Mouse (Mus musculus) heart, adult 18-20 months (tissue): ENCODE results near the gene Rps19. TPM values are rescaled to one million over a fixed set of nuclear protein-coding genes. Genes with fewer than 3 reads are reported as not detected.
"Not testable (repeated sequence)": the region's sequence is repeated elsewhere in the genome, so short reads cannot be mapped to it uniquely, and the experiment has no call there.

Source experiments
- DNase-seq, 2 experiments: peaks; one replicate each; pipeline ENCODE4 v3.0.0; 2021 to 2022; ENCODE audit warnings: mixed read lengths in 1 of 2
- long read RNA-seq, 2 experiments: library from polyadenylated mRNA; stranded (forward); transcript quantifications; one replicate each; pipeline ENCODE4 v2.0.0; 2021
- total RNA-seq, 2 experiments: library from RNA; stranded (reverse); gene quantifications; 2 replicates each; pipeline ENCODE4 v1.2.3; 2021

Gene Rps19
- total RNA-seq = 100 to 1,000 TPM; 548 to 623 TPM
- long read RNA-seq, experiment 1, transcript Rps19-208 (2 exons, 286 nt) = minor isoform, 8 of 236 reads
- long read RNA-seq, experiment 1, transcript Rps19-203 (6 exons, 774 nt) = major isoform, 213 of 236 reads
- long read RNA-seq, experiment 1, partial matches to known transcripts = 3 of 236 reads
- long read RNA-seq, experiment 1, other reads (novel, unspliced or antisense) = 3 of 236 reads
- long read RNA-seq, experiment 2, transcript Rps19-203 (6 exons, 774 nt) = major isoform, 218 of 251 reads
- long read RNA-seq, experiment 2, transcript Rps19-202 (6 exons, 633 nt) = minor isoform, 7 of 251 reads
- long read RNA-seq, experiment 2, transcript Rps19-208 (2 exons, 286 nt) = minor isoform, 14 of 251 reads
- long read RNA-seq, experiment 2, partial matches to known transcripts = 3 of 251 reads
- long read RNA-seq, experiment 2, other reads (novel, unspliced or antisense) = 8 of 251 reads

- DNase-seq = peak; percentile 99 to 100
These were observed at the start of gene Rps19 for GRCm38 (mm10) chr7:24883896-24884692. Rps19 (plus strand) TSS chr7:24884371.

GRCm38 (mm10) chr7:24838732-24839409 is 45.3 kb upstream of the Rps19 start:
- not testable (repeated sequence) for DNase-seq

GRCm38 (mm10) chr7:24839410-24839808 is 44.8 kb upstream of the Rps19 start:
- no peak for DNase-seq

GRCm38 (mm10) chr7:24840331-24840730 is 43.8 kb upstream of the Rps19 start:
- DNase-seq = no peak

GRCm38 (mm10) chr7:24841009-24841408 is 43.2 kb upstream of the Rps19 start:
- no peak for DNase-seq

- DNase-seq = no peak
These were observed 40.0 kb upstream of the Rps19 start for GRCm38 (mm10) chr7:24844144-24844543.

GRCm38 (mm10) chr7:24845181-24845580 is 39.0 kb upstream of the Rps19 start:
- no peak for DNase-seq

- DNase-seq = peak in 1 of 2 experiments; percentile 5
These were observed 38.5 kb upstream of the Rps19 start for GRCm38 (mm10) chr7:24845713-24846112.

GRCm38 (mm10) chr7:24846576-24846975 is 37.6 kb upstream of the Rps19 start:
- DNase-seq = not testable (repeated sequence)

GRCm38 (mm10) chr7:24850162-24850561 is 34.0 kb upstream of the Rps19 start:
- DNase-seq = peak in 1 of 2 experiments; percentile 6

GRCm38 (mm10) chr7:24850899-24851303 is 33.3 kb upstream of the Rps19 start:
- peak; percentile 9 to 19 for DNase-seq

- DNase-seq = no peak
These were observed 32.4 kb upstream of the Rps19 start for GRCm38 (mm10) chr7:24851596-24852325.

GRCm38 (mm10) chr7:24852557-24853232 is 31.5 kb upstream of the Rps19 start:
- no peak for DNase-seq

- no peak for DNase-seq
These were observed 31.0 kb upstream of the Rps19 start for GRCm38 (mm10) chr7:24853233-24853563.

- DNase-seq = no peak
These were observed 30.5 kb upstream of the Rps19 start for GRCm38 (mm10) chr7:24853695-24854094.

- no peak for DNase-seq
These were observed 27.6 kb upstream of the Rps19 start for GRCm38 (mm10) chr7:24856460-24857120.

GRCm38 (mm10) chr7:24859234-24859633 is 24.9 kb upstream of the Rps19 start:
- no peak for DNase-seq

GRCm38 (mm10) chr7:24861913-24862312 is 22.3 kb upstream of the Rps19 start, which contains the start of gene Gm9844:
Gm9844 (plus strand) TSS chr7:24862213.
- no peak for DNase-seq

GRCm38 (mm10) chr7:24862853-24863252 is 21.3 kb upstream of the Rps19 start:
- no peak for DNase-seq

GRCm38 (mm10) chr7:24864156-24864555 is 20.0 kb upstream of the Rps19 start:
- no peak for DNase-seq

GRCm38 (mm10) chr7:24869080-24869479 is 15.1 kb upstream of the Rps19 start:
- DNase-seq = no peak
